Mouse (Mus musculus) ovary, postnatal 10 days (tissue): Measurements from ENCODE around the gene Camk2g.
"Not testable (repeated sequence)": the region's sequence is repeated elsewhere in the genome, so short reads cannot be mapped to it uniquely, and the experiment has no call there.

Source experiments
- DNase-seq: peaks from one replicate; pipeline ENCODE4 v3.0.0; 2022; ENCODE audit warnings: low spot score

Gene Camk2g

DNA sequence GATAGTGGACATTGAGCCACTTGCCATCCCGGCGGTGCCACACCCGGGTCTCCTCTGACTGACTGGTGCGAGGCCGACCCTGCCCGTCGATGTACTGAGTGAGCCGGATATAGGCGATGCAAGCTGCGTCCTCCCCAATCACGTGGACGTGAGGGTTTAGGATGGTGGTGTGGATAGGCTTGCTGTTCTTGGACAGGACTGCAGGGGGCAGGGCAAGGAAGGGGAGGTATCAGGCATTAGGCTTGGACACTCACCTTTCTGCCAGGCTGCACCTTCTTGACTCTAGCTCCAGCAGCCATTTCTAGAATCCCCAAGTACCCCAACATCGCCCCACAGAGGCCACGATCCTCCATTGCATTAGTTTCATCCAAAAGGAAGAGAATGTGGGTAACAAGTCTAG lies 56.6 kb downstream of the Camk2g start:
- no peak for DNase-seq

DNA sequence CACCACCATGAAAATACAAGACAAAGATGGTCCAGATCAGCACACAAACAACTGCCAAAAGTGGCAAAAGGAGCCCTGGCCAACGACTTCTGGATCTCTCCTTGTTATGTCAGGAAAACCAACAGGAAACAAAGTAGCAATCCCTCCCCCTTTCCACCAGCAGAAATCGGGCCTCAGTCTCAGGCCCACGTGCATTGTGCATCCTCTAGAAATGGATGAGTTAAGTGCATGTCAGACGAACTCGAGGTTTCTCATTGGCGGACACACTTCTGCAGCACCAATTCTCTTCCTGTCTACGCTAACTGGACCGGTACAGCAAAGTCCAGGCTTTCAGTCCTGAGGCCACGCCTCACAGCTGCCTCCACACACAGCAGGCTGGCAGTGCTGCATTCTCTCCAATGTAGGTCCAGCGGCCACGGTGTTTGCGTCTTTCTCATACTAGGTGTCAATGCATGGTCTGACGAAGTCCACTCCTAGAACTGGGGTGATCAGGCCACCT lies 57.9 kb downstream of the Camk2g start:
- no peak for DNase-seq

DNA sequence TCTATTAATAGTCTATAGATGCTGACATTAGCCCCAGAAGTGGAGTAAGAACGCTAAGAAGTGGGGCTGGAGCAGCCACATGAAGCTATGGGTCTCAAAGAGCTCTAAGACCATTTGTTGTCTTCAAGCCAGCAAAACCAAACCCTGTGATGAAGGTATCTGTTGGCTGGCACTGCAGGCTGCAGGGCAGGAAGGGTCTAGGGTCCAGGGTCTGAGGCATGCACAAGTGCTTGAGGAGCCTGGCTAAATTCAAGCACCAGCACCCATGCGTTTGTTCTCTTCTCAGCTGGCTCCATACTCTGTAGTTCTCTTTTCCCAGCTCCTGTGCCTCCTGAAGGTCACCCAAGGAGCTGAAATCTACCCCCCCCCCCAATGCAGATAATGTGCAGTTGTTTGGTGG lies 58.8 kb downstream of the Camk2g start:
- no peak for DNase-seq

DNA sequence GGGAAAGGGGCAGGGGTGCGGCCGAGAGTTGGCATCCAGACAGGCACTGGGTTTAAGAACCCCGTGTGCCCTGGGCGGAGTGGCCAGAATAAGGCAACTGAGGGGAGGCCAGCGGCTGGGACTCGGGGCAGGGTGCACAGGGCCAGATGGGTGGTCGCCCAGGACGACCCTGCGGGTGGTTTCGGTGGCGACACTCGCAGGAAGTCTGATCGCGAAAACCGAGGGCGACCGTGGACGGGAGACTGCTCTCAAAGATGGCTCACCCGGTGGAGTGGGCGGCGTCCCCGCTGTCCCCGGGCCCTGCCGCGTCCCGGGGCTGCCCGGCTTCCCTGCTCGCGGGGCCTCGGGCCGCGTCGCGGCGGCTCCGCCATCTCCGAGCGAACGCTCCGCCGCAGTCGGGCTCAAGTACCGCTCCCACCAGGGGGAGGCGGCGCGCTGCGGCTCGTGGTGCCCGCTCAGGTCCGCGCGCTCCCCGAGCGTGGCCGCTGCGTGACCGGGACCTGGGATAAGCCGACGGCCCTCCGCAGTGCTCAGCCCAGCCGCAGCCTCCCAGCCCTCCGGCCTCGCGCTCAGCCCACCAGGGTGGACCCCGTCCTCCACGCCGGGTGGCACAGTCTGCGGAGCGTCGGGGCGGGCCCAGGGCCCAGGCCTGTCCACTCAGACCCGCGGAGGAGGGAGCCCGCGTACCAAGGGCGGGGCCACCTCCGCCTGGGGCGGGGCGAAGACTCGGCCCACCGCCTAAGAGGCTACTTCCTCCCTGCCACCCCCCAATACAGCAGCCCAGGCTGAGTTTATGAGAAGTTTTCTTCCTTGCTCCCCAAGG lies 59.7 kb downstream of the Camk2g start, which contains the start of gene Ndst2:
Gene Ndst2 (minus strand): TSS at position 611 of the 823 bp plus-strand sequence.
- DNase-seq, result peak; percentile 82

DNA sequence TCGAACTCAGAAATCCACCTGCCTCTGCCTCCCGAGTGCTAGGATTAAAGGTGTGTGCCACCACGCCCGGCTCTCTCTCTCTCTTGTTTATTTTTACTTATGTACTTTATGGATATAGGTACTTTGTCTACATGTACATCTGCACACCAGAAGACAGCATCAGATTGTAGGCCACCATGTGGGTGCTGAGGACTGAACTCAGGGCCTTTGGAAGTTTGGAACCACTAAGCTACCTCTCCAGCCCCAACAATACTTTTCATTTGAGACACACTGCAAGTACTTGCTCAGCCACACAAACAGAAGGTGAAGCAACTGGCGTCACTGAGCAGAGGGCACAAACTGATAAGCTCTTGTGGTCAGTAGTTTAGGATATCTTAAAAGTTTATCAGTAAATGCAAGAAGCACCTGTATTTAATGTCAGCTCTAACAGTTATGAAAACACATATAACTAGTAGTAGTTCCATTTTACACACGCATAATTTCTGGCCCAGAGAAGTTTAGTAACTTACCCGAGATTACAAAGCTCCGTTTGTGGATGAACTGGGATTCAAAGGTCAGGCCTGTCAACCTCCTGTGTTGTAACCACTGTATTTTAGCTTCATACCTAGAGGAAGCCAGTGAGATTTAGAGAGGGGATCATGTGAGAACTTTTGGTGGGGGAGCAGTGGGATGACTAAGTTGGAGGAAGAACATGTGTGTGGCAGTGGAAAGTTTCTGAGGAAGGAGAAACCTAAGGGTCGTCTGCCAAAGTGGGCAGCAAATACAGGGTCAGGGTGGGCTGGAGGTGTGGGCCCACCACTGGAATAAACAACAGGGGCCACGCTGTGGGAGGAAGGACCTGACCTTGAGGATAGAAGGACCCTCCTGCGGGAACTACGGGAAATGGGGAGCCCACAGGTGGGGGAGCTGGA lies 60.6 kb downstream of the Camk2g start:
- no peak for DNase-seq

DNA sequence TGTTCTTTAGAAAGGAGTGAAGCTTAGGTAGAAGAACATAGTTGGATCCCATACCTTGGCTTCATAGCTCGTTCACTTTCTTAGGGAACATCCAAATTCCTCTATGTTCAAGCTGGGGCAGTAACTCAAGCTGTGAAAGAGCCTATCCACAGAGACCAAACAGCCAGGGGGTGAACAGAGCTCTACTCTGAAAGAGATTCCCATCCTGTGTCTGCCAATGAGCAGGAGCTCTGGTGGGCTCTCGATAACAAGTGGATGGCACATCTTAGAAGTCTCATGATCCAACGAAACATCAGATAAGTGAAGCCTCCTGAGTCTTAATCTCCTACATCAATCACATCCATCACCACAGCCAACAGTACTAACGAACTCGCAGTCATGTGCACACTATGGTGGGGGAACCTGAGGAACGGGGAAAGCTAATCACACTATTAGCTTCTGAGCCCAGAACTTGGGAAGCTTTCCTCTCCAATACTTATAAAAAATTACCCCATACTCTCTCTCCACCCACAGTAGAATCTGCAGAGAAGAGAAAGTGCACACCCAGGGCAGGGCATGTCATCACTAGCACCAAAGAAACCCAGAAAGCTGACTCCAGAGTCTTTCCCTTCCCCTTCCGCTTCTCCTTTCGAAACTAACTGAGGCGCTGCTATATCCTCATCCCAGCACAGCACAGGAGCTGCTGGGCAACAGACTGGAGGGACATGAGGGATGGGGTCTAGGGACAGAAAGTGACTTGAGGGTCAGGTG lies 62.9 kb downstream of the Camk2g start:
- DNase-seq, result no peak

DNA sequence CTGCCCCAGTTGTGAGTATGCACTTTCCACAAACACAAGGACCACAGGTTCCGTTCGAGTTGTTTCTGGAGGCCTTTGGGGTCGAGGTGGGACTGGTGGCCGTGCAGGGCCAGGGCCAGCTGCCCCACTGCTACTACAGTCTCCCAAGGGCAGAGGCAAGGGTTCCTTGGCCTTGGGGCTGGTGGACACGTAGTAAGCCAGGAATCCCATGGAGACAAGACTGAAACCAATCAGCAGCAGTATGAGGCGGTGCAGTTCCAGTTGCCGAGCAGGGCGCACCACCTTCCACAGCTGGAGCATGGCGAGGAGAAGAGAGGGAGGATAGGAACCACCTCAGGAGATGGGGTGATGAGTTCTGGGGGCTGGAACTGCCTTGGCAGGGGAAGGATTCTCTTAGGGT lies 64.0 kb downstream of the Camk2g start:
- DNase-seq, result no peak

DNA sequence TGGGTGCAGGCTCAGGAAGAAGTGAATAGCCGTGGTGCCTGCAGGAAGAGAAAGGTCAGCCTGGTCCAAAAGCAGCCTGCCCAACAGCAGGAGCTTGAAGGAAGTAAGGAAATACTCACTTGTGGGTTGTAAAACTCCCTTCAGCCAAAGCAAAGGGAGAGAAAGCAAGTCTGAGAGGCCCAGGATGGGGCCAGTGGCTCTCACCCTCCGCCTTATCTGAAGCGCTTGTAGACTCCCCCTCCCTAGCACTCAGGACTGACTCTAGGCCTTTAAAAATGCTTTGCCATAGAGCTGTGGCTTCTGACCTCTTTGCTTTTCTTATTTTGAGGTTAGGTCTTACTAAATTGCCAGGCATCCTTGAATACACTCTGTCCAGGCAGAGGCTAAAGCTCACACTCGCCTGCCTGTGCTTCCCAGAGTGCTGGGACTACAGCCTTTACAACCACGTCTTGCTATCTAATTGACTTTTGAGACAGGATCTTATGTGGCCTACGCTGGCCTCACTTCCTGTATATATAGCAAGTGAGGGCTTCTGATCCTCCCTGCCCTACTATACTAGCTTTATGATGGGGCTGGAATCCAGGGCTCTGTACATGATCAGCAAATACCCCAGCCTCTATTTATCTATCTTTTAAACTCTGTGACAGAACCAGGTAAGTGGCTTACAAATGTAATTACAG lies 68.1 kb downstream of the Camk2g start:
- DNase-seq, result no peak

DNA sequence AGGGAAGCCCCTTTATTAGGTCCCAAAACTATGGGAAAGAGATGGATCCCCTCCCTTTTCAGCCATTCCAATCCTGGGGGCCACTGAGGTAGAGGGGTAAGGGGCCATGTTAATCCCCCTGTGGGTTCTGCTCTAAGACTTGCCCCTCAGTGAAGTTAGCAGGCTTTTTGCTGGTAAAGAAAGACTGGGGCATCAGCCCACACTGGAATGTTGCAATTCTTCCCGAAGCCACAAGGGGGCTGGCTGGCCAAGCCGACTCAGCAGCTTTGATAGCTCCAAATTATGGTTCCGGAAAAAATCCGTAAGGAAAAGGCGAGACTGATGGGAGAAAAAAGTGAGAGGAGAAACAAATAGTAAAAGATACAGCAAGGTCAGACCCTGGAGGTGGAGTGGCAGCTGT lies 69.8 kb downstream of the Camk2g start:
- no peak for DNase-seq

DNA sequence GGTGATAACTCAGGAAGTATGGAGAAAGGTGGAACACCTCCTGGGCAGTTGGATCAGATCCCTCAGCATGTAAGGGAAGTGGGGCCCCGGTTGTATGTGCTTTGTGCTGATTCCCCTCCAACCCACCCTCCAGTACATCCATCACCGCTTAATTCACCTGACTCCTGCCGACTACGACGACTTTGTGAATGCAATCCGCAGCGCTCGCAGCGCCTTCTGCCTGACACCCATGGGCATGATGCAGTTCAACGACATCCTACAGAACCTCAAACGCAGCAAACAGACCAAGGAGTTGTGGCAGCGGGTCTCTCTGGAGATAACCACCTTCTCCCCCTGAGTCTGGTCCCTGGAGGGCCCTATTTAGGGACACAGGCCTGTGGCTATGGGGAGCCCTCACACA lies 70.9 kb downstream of the Camk2g start:
- DNase-seq, result no peak

DNA sequence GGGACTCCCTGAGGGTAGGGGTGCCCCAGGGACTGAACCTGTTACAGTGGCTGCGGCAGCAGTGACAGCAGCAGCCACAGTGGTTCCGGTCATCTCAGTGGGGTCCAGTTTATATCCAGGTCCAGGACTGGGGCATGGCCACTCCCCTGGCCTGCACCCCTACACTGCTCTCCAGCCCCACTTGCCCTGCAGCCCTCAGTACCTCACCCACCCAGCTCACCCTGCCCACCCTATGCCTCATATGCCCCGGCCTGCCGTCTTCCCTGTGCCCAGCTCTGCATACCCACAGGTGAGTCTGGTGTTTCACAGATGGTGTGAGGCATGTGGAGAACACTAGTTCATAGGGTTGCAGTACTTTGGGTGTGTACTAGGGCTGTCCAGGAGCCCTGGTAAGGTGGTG lies 72.5 kb downstream of the Camk2g start:
- DNase-seq, result no peak

DNA sequence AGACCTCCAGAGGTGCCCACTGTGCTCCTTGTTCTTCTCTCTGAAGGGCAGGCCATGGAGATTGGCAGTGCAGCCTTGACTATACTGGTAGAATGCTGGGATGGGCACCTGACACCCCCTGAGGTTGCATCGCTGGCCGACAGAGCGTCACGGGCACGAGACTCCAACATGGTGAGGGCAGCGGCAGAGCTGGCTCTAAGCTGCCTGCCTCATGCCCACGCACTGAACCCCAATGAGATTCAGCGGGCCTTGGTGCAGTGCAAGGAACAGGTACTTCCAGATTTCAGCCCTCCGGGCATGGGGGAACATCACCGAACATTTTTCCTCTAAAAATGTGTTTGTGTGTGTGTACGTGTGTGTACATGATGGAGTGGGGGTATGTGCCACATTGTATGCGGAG lies 74.1 kb downstream of the Camk2g start:
- DNase-seq, result no peak

DNA sequence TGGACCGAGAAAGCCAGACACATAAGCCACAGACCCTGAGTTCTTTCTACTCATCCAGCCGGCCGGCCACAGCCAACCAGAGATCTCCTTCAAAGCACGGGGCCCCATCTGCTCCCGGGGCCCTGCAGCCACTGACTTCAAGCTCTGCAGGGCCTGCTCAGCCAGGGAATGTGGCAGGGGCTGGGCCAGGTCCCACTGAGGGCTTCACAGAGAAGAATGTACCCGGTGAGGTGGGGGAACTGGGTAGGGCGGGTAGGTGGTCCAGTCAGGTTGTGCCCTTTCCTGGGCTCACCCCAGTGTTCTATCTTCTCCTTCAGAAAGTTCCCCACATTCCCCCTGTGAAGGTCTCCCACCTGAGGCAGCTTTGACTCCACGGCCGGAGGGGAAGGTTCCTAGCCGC lies 75.4 kb downstream of the Camk2g start:
- no peak for DNase-seq

DNA sequence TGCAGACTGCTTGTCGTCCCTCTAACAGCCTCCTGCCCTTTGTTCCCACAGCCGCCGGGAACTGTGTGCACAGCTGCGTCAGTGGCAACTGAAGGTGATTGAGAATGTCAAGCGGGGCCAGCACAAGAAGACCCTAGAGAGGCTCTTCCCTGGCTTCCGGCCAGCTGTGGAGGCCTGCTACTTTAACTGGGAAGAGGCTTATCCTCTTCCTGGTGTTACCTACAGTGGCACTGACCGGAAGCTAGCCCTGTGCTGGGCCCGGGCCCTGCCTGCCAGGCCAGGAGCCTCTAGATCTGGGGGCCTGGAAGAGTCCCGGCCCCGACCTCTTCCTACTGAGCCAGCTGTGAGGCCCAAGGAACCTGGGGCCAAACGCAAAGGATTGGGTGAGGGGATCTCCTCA lies 80.1 kb downstream of the Camk2g start:
- DNase-seq, result no peak

DNA sequence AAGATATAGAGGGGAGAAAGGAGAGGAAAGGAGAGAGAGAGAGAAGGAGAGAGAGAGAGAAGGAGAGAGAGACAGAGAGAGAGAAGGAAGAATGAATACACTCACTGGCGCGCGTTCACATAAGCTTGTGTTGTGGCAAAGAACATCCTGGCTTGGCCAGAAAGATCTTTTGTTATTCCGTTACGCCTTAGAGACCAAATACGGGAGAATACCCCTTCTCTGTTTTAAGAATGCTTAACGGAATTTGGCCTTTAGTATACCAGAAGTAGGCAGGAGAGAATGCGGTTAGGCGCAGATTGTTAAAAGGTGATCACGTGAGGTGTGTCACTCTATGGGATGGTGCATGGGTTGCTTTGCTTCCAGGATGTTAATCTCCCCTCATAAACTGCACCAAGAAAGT lies 85.6 kb downstream of the Camk2g start:
- DNase-seq, result no peak

DNA sequence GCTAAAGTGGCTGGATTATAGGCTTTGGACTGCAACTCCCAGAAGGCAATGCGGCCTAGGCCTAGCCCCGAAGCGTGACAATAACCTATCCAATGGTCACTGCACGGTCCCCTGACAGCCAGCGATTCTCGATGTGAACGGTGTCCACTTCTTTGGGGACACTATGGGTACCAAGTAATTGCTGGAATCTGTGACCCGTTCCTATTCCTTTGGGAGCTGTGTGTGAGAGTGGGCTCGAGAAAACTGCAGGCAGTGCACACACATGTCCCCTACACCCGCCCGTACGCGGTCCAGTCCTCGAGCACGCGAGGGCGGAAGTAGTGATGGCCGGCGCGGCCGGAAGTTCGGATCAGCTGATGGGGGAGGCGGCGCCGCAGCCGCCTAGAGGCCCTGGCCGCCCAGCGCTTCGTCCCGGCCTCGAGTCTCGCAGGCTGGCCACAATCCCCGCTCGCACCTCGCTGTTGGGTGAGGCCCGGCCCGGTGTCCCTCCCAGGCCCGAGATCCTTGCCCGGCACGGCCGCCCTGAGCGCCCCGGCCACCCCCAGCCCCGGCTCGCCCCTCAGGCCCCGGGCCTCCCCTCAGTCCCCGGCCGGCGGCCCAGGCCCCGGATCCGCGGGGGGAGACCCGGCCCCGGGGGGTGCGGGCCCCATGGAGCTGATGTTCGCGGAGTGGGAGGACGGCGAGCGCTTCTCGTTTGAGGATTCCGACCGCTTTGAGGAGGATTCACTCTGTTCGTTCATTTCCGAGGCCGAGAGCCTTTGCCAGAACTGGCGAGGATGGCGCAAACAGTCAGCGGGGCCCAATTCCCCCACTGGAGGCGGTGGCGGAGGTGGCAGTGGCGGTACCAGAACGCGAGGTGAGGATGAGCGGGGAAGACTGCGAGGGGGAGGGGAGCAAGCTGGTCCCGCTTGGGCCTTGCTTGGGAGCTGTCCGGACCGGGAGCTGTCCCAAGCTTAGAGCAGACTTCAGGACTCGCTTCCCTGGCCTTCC lies 86.4 kb downstream of the Camk2g start, which contains the start of gene Zswim8:
Gene Zswim8 (plus strand): TSS at position 352 of the 990 bp plus-strand sequence.
- peak; percentile 77 for DNase-seq

DNA sequence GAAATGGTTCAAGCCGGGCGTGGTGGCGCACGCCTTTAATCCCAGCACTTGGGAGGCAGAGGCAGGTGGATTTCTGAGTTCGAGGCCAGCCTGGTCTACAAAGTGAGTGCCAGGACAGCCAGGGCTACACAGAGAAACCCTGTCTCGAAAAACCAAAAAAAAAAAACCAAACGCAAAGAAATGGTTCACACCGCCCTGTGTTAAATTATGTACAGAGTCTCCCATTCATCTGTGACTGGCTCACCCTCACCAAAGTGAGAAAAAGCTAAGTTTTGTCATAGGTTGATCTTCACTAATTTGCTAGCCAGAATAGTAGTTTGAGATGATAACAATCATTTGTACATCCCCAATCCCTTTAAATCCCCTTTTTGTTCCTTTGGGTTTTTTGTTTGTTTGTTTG lies 90.4 kb downstream of the Camk2g start:
- not testable (repeated sequence) for DNase-seq

DNA sequence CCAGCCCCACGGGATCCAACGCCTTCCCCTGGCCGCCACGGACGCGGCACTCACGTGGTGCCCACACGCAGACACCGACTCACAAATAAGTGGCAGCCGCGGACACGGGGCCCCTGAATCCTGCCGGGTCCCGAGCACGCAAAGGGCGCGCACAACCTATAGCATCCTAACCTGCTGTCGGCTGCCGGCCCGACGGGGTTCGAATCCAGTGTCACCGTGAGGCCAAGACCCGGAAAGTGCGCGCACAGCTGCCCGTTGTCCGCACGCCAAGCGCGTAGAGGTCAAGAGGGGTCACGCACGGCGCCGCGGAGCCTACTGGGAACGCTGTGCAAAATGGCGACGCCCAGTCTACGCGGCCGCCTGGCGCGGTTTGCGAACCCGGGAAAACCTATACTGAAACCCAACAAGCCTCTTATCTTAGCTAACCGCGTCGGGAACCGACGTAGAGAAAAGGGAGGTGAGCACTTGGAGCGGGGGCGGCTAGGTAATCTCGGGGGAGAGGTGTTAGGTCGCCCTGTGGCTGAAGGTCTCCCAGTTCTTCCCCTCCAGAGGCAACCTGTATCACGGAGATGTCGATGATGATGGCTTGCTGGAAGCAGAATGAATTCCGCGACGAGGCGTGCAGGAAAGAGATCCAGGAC lies 91.0 kb downstream of the Camk2g start, which contains the start of gene Chchd1:
Gene Chchd1 (plus strand): TSS at position 266 of the 641 bp plus-strand sequence.
- peak; percentile 94 for DNase-seq

DNA sequence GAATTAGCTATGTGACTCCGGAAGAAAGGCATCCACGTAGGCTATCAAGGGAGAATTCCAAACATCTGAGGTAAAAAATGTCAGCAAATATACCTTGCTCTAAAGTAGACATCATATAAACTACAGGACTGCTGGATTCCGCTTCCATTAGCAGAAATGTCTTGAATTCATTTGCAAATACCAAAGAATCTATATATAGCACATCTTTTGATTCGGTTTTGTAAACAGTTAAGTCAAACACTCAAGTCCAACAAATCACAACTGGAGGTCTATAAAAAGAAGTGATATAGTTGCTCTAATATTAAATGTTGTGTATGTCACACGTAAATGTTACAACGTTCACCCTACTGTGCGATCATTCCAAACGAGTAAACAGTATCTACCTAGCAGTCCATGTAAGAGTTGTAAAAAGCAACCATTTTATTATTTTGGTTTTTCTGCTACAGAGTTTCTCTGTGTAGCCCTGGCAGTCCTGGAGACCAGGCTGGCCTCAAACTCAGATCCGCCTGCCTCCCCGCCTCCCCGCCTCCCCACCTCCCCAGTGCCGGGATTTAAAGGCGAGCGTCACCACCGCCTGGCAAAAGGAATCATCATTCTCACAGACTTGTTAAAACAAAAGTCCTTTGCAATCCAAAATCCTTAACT lies 91.7 kb downstream of the Camk2g start:
- no peak for DNase-seq
